Mouse (Mus musculus): ENCODE results near the gene Ppfia3.
"Not testable (repeated sequence)": the region's sequence is repeated elsewhere in the genome, so short reads cannot be mapped to it uniquely, and the experiment has no call there.

The Ppfia3 gene

DNA sequence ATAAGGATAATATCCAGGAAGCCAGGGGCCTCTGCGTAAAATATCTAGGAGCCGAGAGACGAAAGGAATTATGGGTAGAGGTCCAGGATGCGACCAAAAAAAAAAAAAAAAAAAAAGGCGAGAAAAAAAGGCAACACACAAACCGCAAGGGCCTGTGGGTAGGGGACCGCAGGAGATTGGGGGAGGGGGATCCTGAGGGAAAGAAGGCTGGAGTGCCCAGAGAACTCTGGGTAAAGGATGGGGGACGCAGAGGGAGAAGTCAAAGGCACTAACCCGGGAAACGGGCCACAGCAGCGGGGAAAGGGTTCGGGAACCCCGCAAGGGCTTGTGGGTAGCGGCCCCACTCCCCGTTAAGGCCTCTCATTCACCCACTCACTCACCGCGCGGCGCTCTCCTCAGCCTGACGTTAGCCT lies 28.3 kb upstream of the Ppfia3 start:
- in situ Hi-C loops (cut with MboI, MseI), result loop anchor here in 1 of 2 experiments (25.0 kb wide), 1 partner anchor 1392 kb away; the partner anchor contains the start of genes Gtf2h1 and Hps5

- in situ Hi-C loops (cut with MboI, MseI), result loop anchor here in 1 of 2 experiments (25.0 kb wide), 1 partner anchor 1401 kb away; the partner anchor contains the start of genes Gtf2h1 and Hps5
Observed at GRCm38 (mm10) chr7:45386077-45386476, 19.3 kb upstream of the Ppfia3 start.

GRCm38 (mm10) chr7:45376057-45376456 lies 9.2 kb upstream of the Ppfia3 start:
- in situ Hi-C loops (cut with MboI, MseI), result loop anchor here in 1 of 2 experiments (25.0 kb wide), 1 partner anchor 1411 kb away; the partner anchor contains the start of genes Gtf2h1 and Hps5

DNA sequence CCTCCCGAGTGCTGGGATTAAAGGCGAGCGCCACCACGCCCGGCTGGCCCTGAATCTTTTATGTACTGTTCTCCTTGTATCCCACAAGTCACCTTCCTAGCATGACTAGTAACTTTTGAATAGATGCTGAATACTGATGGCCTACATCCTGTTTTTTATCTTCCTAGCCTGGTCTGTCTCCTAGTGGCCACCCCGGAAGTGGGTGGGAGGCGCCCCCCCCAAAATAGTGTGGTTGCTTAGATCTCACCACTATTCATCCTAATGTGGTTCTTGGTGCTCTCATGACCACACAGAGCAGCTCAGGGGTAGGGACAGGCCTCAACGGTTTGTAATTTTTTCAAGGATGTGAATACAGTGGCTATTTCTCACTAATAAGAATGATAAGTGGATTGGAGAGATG lies 7.8 kb upstream of the Ppfia3 start:
- in situ Hi-C loops (cut with MboI, MseI), result loop anchor here in 1 of 2 experiments (25.0 kb wide), 1 partner anchor 1413 kb away; the partner anchor contains the start of genes Gtf2h1 and Hps5

DNA sequence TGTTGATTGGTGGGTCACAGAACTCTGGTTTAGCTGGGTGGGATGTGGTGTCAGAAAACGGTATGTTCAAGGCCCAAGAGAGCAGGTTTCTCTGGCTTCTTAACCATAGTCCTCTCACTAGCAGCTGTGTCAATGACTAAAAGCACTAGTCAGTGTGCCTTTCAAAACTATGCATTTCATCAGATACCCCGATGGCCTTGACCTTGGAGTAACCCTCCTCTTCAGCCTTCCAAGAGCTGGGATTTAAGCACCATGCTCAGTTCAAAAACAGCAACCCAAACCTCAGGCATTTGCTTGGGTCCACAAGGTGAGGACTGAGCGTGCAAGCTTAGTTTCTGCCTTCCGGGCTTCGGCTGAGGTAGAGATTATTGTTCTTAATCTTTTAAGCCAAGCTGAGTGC lies 5.6 kb upstream of the Ppfia3 start:
- in situ Hi-C loops (cut with MboI, MseI), result no loop called here

GRCm38 (mm10) chr7:45370475-45371311 lies 3.9 kb upstream of the Ppfia3 start, which contains the start of gene Lin7b:
TSS of gene Lin7b (minus strand) at chr7:45370583.
- in situ Hi-C loops (cut with MboI, MseI), result no loop called here

DNA sequence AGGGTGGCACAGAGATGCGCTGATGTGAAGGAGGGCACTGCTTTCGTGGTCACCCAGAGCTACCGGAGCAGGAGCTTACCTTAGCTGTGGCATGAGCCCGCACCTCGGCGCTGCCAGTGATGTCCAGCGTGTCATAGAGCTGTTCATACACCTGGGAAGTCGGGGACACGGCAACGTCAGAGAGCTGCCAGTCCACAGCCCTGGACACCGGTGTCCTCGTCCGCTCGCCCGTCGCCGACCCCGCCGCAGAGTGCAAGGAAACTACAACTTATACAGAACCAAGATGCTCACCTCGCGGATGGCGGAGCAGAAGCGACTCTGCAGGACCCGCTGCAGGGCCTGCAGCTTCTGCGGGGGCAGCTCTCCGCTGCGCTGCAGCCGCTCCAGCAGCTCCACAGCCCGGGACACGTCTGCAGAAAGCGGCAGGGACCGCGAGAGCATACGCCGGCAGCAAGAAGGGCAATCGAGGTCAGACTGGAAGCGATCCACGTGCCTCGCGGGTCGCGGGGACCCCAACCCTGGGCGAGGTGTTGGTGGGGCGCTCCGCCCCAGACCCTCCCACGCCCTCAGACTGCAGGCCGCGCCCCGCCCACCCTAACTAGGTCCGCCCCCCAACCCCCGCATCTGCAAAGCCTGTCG lies 3.1 kb upstream of the Ppfia3 start:
- in situ Hi-C loops (cut with MboI, MseI), result no loop called here

DNA sequence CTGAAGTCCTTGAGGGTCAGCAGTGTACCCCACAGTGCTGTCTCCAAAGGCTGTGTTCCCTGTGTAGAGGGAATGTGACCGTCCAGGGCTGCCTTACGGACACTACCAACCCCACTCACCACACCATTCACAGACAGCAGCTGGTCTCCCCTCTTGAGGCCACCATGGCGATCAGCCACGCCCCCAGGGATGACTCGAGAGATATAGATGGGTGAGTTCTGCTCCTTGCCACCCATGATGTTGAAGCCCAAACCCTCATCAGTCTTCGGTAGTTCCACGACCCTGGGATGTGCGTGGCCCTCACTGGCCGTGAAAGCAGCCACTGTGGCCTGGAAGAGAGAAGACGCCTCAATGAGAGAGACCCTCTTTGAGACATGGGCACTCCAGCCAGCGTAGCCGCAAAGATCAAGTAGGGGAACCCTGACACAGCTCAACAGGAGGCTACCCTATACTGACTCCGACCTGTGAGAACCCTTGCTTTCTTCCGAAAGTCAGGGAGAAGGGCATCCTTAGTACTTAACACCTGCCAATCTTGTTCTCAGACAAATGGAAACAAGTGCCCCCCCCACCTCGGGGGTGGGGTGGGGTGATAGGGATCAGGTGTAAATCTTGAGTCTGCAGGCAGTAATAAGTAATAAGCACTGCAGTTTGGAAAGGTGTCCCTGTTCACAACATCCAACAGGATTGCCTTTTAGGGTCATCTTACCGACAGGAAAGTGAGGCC lies 2.4 kb upstream of the Ppfia3 start:
- in situ Hi-C loops (cut with MboI, MseI), result no loop called here

DNA sequence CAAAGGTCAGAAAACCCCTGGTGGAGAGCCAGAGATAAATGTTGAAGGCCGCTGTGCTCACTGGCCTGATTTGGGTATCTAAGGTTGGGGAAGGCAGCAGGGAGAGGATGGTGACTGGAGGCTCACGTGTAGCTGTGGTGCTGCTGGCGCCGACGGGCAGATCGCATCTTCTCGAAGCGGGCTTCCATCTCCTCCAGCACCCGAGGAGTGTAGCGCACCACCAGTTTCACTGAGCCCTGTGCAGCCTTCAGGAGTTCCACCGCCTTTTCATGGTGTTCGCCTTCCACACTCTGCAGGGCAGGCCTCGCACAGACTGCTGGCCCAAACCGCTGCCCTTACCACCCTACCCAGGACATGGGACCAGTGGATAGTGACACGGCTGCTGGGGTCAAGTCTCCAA lies 1.4 kb upstream of the Ppfia3 start:
- in situ Hi-C loops (cut with MboI, MseI), result no loop called here

DNA sequence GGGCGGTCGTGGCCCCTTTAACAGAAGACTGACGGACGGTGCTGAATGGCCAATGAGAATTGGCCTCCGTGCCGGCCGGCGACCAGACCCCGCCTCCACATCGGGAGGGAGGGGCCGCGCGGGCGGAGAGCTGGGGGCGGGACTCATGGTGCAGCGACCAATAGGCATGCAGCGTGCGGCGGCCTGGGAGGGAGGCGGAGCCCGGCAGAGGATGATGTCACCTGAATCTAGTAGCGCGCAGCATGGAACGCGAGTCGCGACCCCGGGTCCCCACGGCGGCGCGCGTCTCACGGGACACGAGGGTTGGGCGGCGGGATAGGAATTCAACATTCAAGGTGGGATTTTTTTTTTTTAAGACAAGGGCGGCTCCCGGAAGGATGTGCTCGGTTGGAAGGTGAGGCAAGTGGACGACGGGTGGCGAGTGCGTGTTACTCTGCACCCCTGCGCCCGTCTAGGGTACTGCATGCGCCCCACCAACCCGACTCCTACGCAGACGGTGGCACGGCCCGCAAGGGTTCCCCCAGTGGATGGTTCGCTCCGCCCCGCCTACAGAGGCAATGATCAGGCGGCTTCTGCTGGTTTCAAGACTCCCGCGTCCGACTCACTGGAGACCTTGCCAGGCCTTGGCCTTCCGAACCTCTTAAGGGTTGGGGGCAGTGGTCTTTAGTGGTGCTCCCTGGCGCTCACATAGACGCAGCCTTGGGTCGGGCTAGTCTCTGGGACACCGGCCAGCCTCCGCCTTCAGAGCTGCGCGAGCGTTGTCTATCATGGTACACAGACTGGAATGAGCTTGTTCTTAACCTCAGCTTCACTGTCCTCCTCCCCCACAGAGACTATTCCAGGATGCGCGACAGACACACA lies 431 bp upstream of the Ppfia3 start:
- in situ Hi-C loops (cut with MboI, MseI), result no loop called here

DNA sequence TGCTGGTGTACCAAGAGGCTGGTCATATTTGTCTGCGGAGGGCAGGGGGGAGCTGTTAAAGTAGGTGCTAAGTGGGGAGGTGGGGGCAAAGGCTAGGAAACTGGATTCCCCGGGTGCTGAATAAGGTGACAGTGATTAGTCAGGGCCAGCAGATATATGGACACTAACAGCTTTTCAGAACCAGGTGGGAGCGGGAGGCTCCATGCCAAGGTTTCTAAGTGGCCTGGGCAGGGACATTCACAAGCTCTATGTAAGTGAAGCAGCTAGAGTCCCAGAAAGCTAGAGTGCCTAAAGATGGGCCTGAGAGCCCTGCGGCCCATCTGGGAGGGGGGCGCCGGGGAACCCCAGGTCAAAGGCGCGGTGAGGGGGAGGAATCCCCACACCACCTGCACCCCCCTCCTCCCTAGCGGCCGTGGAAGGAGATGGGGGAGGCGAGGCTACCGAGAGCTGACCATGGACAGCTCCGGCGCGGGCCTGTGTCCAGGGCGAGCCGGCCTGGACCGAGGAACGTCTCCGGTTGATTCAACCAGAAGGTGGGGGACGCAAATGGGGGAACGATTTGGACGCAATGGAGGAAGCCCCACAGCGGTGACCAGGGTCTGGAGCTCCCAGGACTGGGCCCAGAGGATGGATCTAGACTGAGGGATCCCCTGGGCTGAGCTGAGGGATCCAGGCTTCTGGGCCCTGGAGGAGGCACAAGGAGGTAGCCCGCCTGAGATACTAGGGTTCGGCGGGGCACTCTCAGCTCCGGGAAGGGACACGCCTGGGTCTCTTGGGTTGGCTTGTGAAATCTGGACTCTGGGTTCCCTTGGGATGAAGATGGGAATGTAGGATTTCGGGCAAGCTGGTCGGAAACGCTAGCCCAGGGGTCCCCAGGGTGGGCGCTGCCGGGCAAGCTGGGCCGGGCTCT lies 822 bp downstream of the Ppfia3 start:
- in situ Hi-C loops (cut with MboI, MseI), result no loop called here

DNA sequence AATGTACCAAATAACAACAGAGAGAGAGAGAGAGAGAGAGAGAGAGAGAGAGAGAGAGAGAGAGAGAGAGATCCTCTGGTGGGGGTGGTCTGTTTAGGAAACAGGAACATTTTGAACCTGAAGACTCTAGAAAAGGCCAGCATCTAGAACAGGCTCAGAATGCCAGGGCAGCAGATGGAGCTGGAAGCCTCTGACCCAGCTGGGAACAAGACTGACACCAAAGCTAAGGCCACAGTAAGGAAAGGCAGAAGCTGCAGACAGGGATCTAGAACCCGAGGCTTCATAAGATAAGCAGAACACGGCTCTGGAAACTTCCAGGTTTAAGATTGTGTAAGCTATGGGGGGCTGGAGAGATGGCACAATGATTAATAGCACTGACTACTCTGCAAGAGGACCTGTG lies 2.8 kb downstream of the Ppfia3 start:
- in situ Hi-C loops (cut with MboI, MseI), result no loop called here

DNA sequence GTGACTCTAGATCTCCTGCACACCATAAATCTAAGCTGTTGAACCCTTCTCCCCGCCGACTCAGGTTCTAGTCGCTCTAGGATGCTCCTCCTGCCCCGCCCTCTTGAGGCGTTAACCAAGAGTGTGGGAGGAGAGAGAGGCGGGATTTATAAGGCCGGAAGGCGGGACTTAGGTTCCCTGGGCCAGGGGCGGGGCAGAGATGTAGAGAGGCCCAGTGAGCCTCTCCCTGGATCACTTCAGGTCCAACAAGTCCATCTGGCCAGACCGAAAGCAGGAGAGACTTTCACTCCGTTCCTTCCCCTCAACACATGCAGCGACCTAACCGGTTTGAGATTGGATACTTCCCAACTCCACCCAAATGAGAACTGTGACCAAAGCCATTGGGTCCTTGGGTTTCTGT lies 4.0 kb downstream of the Ppfia3 start:
- in situ Hi-C loops (cut with MboI, MseI), result no loop called here

GRCm38 (mm10) chr7:45361243-45361804 lies 5.5 kb downstream of the Ppfia3 start:
- in situ Hi-C loops (cut with MboI, MseI), result no loop called here

GRCm38 (mm10) chr7:45360404-45361125 lies 6.3 kb downstream of the Ppfia3 start:
- in situ Hi-C loops (cut with MboI, MseI), result no loop called here

DNA sequence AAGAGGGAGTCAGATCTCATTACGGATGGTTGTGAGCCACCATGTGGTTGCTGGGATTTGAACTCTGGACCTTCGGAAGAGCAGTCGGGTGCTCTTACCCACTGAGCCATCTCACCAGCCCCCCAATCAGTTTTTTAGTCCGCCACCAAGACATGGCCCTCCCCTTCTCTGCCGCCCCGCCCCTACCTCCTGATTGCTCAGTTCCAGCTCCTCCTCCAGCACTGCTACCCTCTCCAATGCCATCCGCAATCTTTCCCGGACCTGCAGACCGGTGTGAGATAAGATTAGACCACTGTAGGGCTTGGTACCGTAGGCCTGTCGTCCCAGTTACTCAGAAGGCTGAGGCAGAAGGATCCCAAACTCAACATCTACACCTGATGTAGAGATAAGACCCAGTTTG lies 7.7 kb downstream of the Ppfia3 start:
- in situ Hi-C loops (cut with MboI, MseI), result not testable (repeated sequence)

- in situ Hi-C loops (cut with MboI, MseI), result no loop called here
Observed at GRCm38 (mm10) chr7:45356087-45356486, 10.7 kb downstream of the Ppfia3 start.

- in situ Hi-C loops (cut with MboI, MseI), result no loop called here
Observed at GRCm38 (mm10) chr7:45355318-45356020, 11.3 kb downstream of the Ppfia3 start.
